Mouse (Mus musculus) limb, embryonic 13.5 days (tissue): ENCODE data around the gene Slc44a1. TPM values are rescaled to one million over a fixed set of nuclear protein-coding genes. Genes with fewer than 3 reads are reported as not detected.

Experiments used
- ATAC-seq: fragments of 200-750 bp; cut with Nextera tagmentation; 2 replicates; pipeline ENCODE4 v1.8.0; 2017; ENCODE audit warnings: low read depth, moderate number of reproducible peaks, moderate TSS enrichment; ENCODE audit not compliant: low FRiP score
- H3K27ac ChIP-seq: fragments of 300-500 bp; sonication (generic); 2 replicates; pipeline ENCODE4 v1.5.1; 2015; ENCODE audit warnings: inconsistent platforms, mild to moderate bottlenecking, moderate library complexity
- H3K27me3 ChIP-seq: fragments of 300-500 bp; sonication (generic); 2 replicates; pipeline ENCODE4 v1.6.1; 2015; ENCODE audit warnings: mild to moderate bottlenecking, inconsistent platforms
- H3K36me3 ChIP-seq: fragments of 300-500 bp; sonication (generic); 2 replicates; pipeline ENCODE4 v1.6.1; 2015; ENCODE audit warnings: inconsistent platforms, mild to moderate bottlenecking, moderate library complexity
- H3K4me1 ChIP-seq: fragments of 300-500 bp; sonication (generic); 2 replicates; pipeline ENCODE4 v1.6.1; 2015; ENCODE audit warnings: inconsistent platforms
- H3K4me2 ChIP-seq: fragments of 300-500 bp; sonication (generic); replicated peaks from 2 replicates; pipeline ENCODE4 v1.6.1; 2015; ENCODE audit warnings: inconsistent platforms, mild to moderate bottlenecking, moderate library complexity
- H3K4me3 ChIP-seq: fragments of 300-500 bp; sonication (generic); 2 replicates; pipeline ENCODE4 v1.5.1; 2015; ENCODE audit warnings: moderate library complexity, mild to moderate bottlenecking, inconsistent platforms
- H3K9ac ChIP-seq: fragments of 300-500 bp; sonication (generic); 2 replicates; pipeline ENCODE4 v1.6.1; 2015; ENCODE audit warnings: mild to moderate bottlenecking, inconsistent platforms
- H3K9me3 ChIP-seq: fragments of 300-500 bp; sonication (generic); 2 replicates; pipeline ENCODE4 v1.6.1; 2016; ENCODE audit warnings: inconsistent platforms
- WGBS: fragments of 180-500 bp; shearing (Covaris S2); methylation state at CpG from one replicate; pipeline ENCODE4 v1.1.7; 2015; 5-methylcytosine and 5-hydroxymethylcytosine counted together
- polyA plus RNA-seq: library from polyadenylated mRNA; unstranded; fragments of >200 nt; fragmentation: Nextera tagmentation; extraction: Ambion mirVana; gene quantifications from 2 replicates; pipeline ENCODE4 v1.2.1, GENCODE M21; 2015

Gene Slc44a1
- polyA plus RNA-seq, 1 experiment from 2014 or later = 30.9 TPM

GRCm38 (mm10) chr4:53456570-53456969, 16.4 kb downstream of the Slc44a1 start:
- no peak overlapping the region for H3K4me3 ChIP-seq
- H3K27me3 ChIP-seq = no peaks in the 10 kb centered on the region
- H3K36me3 ChIP-seq = no peaks in the 10 kb centered on the region
- H3K4me1 ChIP-seq = peaks cover 16% of the 10 kb centered on the region
- no peak overlapping the region for H3K9ac ChIP-seq
- 92% methylated on average over 6 of the region's 6 CpGs for WGBS
- no peaks in the 10 kb centered on the region for H3K9me3 ChIP-seq
- H3K27ac ChIP-seq = no peak overlapping the region
- no peak overlapping the region for H3K4me2 ChIP-seq
- ATAC-seq = no peak

DNA sequence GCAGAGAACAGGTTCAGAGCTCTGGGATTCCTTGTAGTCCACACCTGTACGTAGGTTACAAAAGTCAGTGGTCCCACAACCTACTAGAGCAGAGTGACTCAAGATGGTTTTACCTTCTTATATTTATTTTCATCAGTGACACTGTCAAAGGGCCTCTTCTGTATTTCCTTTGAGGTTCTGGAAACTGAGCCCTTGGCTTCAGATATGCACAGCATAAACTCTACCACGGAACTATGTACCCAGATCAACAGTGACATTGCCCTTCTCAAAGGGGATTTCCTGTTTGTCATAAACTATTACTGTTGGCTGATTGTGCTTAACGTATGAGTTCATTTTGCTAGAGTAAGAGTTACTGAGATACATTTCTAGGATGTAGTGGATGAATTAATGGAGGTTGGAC, 18.3 kb downstream of the Slc44a1 start:
- Histone ChIP-seq H3K4me2 (no peak overlapping the region), H3K4me1 (peaks cover under 1% of the 10 kb centered on the region; the same call in 1 of the 2 replicates), H3K27me3 (no peaks in the 10 kb centered on the region), H3K9ac (no peak overlapping the region), H3K36me3 (no peaks in the 10 kb centered on the region), H3K9me3 (no peaks in the 10 kb centered on the region), H3K4me3 (no peak overlapping the region), H3K27ac (no peak overlapping the region)
- ATAC-seq = no peak
- WGBS = 86% methylated on average over 3 of the region's 3 CpGs

GRCm38 (mm10) chr4:53459697-53460096, 19.5 kb downstream of the Slc44a1 start:
- no peak overlapping the region for H3K4me3 ChIP-seq
- H3K36me3 ChIP-seq = no peaks in the 10 kb centered on the region
- no peaks in the 10 kb centered on the region for H3K27me3 ChIP-seq
- no peak overlapping the region for H3K27ac ChIP-seq
- H3K4me1 ChIP-seq = no peaks in the 10 kb centered on the region; the same call in 1 of the 2 replicates
- no peaks in the 10 kb centered on the region for H3K9me3 ChIP-seq
- no peak overlapping the region for H3K4me2 ChIP-seq
- H3K9ac ChIP-seq = no peak overlapping the region
- ATAC-seq = no peak
- 91% methylated on average over 7 of the region's 7 CpGs for WGBS

GRCm38 (mm10) chr4:53461026-53461425, 20.8 kb downstream of the Slc44a1 start:
- WGBS = 85% methylated on average over 4 of the region's 4 CpGs

GRCm38 (mm10) chr4:53462069-53462468, 21.9 kb downstream of the Slc44a1 start:
- H3K9me3 ChIP-seq = no peaks in the 10 kb centered on the region
- no peak overlapping the region for H3K4me2 ChIP-seq
- no peaks in the 10 kb centered on the region for H3K27me3 ChIP-seq
- H3K9ac ChIP-seq = no peak overlapping the region
- H3K27ac ChIP-seq = no peak overlapping the region
- 87% methylated on average over 5 of the region's 5 CpGs for WGBS
- ATAC-seq = no peak
- H3K4me1 ChIP-seq = peaks cover under 1% of the 10 kb centered on the region; the same call in 1 of the 2 replicates
- H3K4me3 ChIP-seq = no peak overlapping the region
- H3K36me3 ChIP-seq = no peaks in the 10 kb centered on the region

More at GRCm38 (mm10) chr4:53461026-53461425, 20.8 kb downstream of the Slc44a1 start:
- no peak overlapping the region for H3K27ac ChIP-seq
- H3K4me1 ChIP-seq = no peaks in the 10 kb centered on the region; the same call in 1 of the 2 replicates
- H3K4me3 ChIP-seq = no peak overlapping the region
- no peak overlapping the region for H3K9ac ChIP-seq
- ATAC-seq = no peak
- H3K36me3 ChIP-seq = no peaks in the 10 kb centered on the region
- no peak overlapping the region for H3K4me2 ChIP-seq
- no peaks in the 10 kb centered on the region for H3K27me3 ChIP-seq
- H3K9me3 ChIP-seq = no peaks in the 10 kb centered on the region

DNA sequence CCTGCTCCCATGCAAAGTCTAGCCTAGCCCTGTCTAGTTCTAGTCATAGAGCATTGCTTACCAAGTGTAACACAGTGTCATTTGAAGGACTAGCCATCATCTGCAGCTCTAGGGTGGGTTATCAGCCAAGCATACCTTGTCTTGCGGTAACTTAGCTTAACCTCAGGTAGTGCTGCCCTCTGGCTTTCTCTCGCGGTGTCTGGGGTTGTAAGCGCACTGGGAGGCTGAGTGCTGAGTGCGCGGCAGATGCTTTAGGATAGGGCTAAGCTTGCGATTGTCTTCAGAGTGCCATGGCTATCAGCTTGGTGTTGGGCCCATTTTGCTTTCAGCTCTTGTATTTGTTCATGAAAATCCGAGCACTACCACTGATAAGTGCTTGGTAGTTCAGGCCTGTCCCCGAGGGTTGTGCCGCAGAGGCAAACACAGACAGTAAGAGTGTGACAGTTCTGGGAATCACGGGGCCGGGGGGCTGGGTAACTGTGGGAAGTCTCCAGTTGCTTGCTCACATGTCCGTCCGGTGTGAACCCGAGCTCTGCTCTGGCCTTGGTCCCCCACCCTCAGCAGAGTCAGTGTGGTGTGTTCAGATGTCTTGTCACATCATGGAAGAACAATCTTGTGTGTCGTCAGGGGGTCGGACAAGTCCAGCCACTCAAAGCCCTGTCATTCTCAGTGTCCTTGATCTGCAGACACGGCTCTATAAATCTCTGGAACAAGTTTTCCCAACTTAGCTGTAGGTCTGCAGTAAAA, 22.5 kb downstream of the Slc44a1 start:
- Histone ChIP-seq H3K4me3 (no peak overlapping the region), H3K4me1 (peaks cover 6% of the 10 kb centered on the region; the same call in 1 of the 2 replicates), H3K9ac (no peak overlapping the region), H3K9me3 (no peaks in the 10 kb centered on the region), H3K36me3 (no peaks in the 10 kb centered on the region), H3K27me3 (no peaks in the 10 kb centered on the region), H3K27ac (no peak overlapping the region), H3K4me2 (no peak overlapping the region)
- ATAC-seq = no peak
- 76% methylated on average over 18 of the region's 18 CpGs for WGBS

GRCm38 (mm10) chr4:53465887-53466286, 25.7 kb downstream of the Slc44a1 start:
- Histone ChIP-seq H3K36me3 (no peaks in the 10 kb centered on the region), H3K27me3 (no peaks in the 10 kb centered on the region)
- 80% methylated on average over 1 of the region's 1 CpGs for WGBS

DNA sequence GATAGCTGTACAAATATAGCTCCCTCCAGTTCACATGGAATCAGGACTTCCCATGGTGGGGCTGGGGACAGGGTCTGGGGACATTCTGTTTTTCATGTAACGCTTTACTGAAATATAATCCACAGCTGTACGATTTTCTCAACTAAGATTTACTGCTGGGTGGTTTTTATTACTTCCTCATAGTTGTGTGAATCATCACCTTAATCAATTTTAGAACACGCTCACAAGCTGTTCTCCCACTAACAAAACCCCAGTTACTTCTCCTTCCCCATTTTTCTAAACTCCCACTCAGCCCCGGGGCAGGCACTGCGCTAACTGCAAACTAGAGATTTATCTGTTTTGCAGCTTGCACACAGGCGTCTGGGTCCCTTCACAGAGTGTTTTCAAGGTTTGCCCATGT, 28.8 kb downstream of the Slc44a1 start:
- Histone ChIP-seq H3K27ac (no peak overlapping the region), H3K9ac (no peak overlapping the region), H3K4me1 (peaks cover 22% of the 10 kb centered on the region; the same call in 1 of the 2 replicates), H3K27me3 (no peaks in the 10 kb centered on the region), H3K9me3 (no peaks in the 10 kb centered on the region), H3K4me3 (no peak overlapping the region), H3K4me2 (no peak overlapping the region), H3K36me3 (no peaks in the 10 kb centered on the region)
- no peak for ATAC-seq
- 29% methylated on average over 6 of the region's 6 CpGs for WGBS

More at GRCm38 (mm10) chr4:53465887-53466286, 25.7 kb downstream of the Slc44a1 start:
- Histone ChIP-seq H3K4me1 (peaks cover 14% of the 10 kb centered on the region; the same call in 1 of the 2 replicates), H3K27ac (no peak overlapping the region), H3K4me3 (no peak overlapping the region), H3K9ac (no peak overlapping the region), H3K9me3 (no peaks in the 10 kb centered on the region), H3K4me2 (no peak overlapping the region)
- ATAC-seq = no peak

- no peak for ATAC-seq
- Histone ChIP-seq H3K9ac (no peak overlapping the region), H3K4me1 (peaks cover 23% of the 10 kb centered on the region)
These were observed 33.9 kb downstream of the Slc44a1 start for GRCm38 (mm10) chr4:53474109-53474508.

GRCm38 (mm10) chr4:53475230-53475952, 35.2 kb downstream of the Slc44a1 start:
- 74% methylated on average over 20 of the region's 20 CpGs for WGBS

More at GRCm38 (mm10) chr4:53474109-53474508, 33.9 kb downstream of the Slc44a1 start:
- H3K36me3 ChIP-seq = no peaks in the 10 kb centered on the region
- H3K9me3 ChIP-seq = no peaks in the 10 kb centered on the region
- H3K4me3 ChIP-seq = no peak overlapping the region
- no peaks in the 10 kb centered on the region for H3K27me3 ChIP-seq
- H3K27ac ChIP-seq = no peak overlapping the region
- no peak overlapping the region for H3K4me2 ChIP-seq

DNA sequence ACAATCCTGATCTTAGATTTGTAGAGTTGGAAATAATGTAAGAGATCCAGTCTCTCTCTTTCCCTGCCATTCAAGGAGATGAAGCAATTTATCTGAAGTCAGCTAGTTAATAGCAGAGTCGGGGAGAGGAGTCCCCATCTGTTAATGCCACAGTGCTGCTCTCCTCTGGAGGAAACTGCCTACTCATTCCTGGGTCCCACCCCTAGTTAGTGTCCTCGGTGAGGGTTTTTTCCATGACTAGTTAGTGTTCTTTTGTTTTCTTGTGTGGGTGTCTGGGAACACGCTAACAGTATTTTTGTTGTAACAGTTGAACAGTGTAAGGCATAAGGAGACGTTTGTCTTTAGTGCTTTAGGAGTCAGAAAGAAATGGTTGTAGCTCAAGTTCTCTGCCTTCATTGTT, 38.4 kb downstream of the Slc44a1 start:
- no peak for ATAC-seq
- Histone ChIP-seq H3K9ac (no peak overlapping the region), H3K27ac (no peak overlapping the region; the same call in 1 of the 2 replicates), H3K36me3 (0 out of 2 replicates have a peak, but pooled peaks cover 11% of the 10 kb centered on the region), H3K4me1 (peaks cover 16% of the 10 kb centered on the region), H3K4me3 (no peak overlapping the region), H3K4me2 (no peak overlapping the region), H3K9me3 (no peaks in the 10 kb centered on the region), H3K27me3 (no peaks in the 10 kb centered on the region)
- WGBS = 78% methylated on average over 4 of the region's 4 CpGs

More at GRCm38 (mm10) chr4:53475230-53475952, 35.2 kb downstream of the Slc44a1 start:
- Histone ChIP-seq H3K4me3 (no peak overlapping the region), H3K27ac (no peak overlapping the region), H3K36me3 (no peaks in the 10 kb centered on the region), H3K4me1 (peaks cover 19% of the 10 kb centered on the region), H3K9me3 (no peaks in the 10 kb centered on the region), H3K4me2 (no peak overlapping the region), H3K9ac (no peak overlapping the region), H3K27me3 (no peaks in the 10 kb centered on the region)
- no peak for ATAC-seq
